Mouse (Mus musculus): ENCODE measurements at regions not wholly inside any gene's neighbourhood (a gene's known extent, or its start where the extent isn't known, plus 50 kb on each side); places are given as distances from the start of the nearest gene placed in this dataset.

- no peak for ATAC-seq (ENCODE audit: extremely low read depth, insufficient number of reproducible peaks, low FRiP score, poor library complexity, severe bottlenecking)
Observed at GRCm38 (mm10) chr2:92697721-92698120, 98.2 kb downstream of the Chst1 start.

- no peak for ATAC-seq (ENCODE audit: extremely low read depth, insufficient number of reproducible peaks, low FRiP score, poor library complexity, severe bottlenecking)
Observed at GRCm38 (mm10) chr2:92699360-92699759, 99.9 kb downstream of the Chst1 start.

- ATAC-seq (ENCODE audit: extremely low read depth, insufficient number of reproducible peaks, low FRiP score, poor library complexity, severe bottlenecking): no peak
Observed at GRCm38 (mm10) chr2:92704035-92704434, 104.5 kb downstream of the Chst1 start.

DNA sequence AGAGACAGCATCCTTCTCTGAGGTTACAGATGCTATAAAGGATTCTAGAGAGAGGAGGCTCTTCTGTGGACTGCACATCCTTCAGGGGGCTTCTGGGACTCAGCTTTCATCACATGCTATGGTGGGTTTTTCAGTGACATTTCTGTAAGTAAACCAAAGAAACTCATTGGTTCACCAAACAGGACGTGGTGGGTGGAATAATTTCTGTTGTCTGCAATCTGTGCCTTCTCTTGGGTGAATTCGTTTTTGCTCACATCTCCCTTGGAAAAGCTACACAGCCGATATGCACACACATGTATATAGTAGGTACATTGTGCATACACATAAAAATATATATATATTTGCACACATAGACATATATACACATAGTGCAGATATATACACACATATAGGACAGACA, 110.2 kb downstream of the Chst1 start:
- ATAC-seq (ENCODE audit: extremely low read depth, insufficient number of reproducible peaks, low FRiP score, poor library complexity, severe bottlenecking): no peak

- ATAC-seq (ENCODE audit: extremely low read depth, insufficient number of reproducible peaks, low FRiP score, poor library complexity, severe bottlenecking): no peak
Observed at GRCm38 (mm10) chr2:92711122-92711777, 111.7 kb downstream of the Chst1 start.

GRCm38 (mm10) chr2:92712266-92713144, 113.0 kb downstream of the Chst1 start:
- no peak for ATAC-seq (ENCODE audit: extremely low read depth, insufficient number of reproducible peaks, low FRiP score, poor library complexity, severe bottlenecking)

DNA sequence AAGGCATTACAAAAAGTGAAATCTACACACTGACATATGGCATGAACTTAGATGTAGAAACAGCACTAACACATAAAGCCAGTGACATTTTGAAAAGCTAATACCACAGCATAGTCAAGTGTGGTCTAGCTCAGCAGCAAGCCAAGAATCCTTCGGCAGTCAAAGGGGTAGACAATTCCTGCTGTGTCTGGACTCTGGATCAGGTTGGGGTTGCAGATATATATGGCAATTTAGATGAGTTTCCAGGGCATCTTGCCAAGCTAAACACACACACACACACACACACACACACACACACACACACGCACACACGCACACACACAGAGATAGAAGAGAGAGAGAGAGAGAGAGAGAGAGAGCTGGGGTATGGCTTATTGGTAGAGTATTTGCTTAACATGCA, 118.2 kb downstream of the Chst1 start:
- ATAC-seq (ENCODE audit: extremely low read depth, insufficient number of reproducible peaks, low FRiP score, poor library complexity, severe bottlenecking): no peak

GRCm38 (mm10) chr2:92721951-92722350, 122.4 kb downstream of the Chst1 start:
- no peak for ATAC-seq (ENCODE audit: extremely low read depth, insufficient number of reproducible peaks, low FRiP score, poor library complexity, severe bottlenecking)

DNA sequence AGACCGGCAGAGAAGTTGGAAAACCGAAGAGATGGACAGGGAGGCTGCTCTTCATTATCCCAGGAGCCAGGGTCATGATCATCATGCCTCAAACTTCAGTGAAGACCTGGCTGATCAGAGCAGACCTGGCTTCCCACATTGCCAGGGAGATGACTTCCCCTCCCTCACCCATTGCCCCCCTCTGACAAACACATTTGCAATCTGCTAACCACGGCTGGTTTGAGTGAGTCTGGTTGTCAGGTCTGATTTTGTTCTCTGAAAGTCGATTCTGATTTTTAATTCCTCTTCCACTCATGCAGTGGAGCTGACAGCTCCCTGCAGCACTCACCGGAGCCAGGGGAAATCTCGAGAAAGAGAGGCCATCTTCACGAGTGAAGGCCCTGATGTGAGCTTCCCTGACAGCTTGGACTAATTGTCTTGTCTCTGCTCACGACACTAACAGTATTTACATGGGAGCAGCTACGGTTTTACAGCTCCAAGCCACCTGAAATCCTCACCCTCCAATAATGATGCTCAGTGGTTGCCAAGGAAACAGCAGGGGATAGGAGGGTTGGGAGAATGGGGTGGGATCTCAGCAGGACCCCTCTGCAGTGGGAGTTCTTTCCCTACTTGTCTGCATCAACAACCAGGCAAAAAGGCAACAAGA, 124.2 kb downstream of the Chst1 start:
- ATAC-seq (ENCODE audit: extremely low read depth, insufficient number of reproducible peaks, low FRiP score, poor library complexity, severe bottlenecking): no peak

DNA sequence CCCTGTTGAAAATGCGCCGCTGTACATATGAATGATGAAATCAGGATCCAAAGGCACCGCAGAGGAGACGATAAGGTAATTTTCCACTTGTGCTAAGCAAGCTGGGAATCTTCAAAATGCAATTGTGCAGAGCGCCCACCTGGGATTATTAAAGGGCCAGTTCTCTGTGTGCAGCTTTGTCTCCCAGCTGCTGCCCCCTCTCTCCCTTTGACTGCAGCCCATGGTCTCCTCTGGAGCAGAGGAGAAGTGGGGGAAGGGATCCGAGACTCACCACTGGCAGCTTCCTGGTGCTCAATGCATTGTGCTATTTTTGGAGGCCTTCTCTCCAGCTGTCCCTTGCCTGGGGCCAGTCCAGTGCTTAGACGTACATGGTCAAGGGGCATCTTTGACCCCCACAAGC, 127.1 kb downstream of the Chst1 start:
- ATAC-seq (ENCODE audit: extremely low read depth, insufficient number of reproducible peaks, low FRiP score, poor library complexity, severe bottlenecking): no peak

- ATAC-seq (ENCODE audit: extremely low read depth, insufficient number of reproducible peaks, low FRiP score, poor library complexity, severe bottlenecking): no peak
Observed at GRCm38 (mm10) chr2:92727241-92727640, 127.7 kb downstream of the Chst1 start.

GRCm38 (mm10) chr2:92728388-92728787, 128.9 kb downstream of the Chst1 start:
- ATAC-seq (ENCODE audit: extremely low read depth, insufficient number of reproducible peaks, low FRiP score, poor library complexity, severe bottlenecking): no peak

DNA sequence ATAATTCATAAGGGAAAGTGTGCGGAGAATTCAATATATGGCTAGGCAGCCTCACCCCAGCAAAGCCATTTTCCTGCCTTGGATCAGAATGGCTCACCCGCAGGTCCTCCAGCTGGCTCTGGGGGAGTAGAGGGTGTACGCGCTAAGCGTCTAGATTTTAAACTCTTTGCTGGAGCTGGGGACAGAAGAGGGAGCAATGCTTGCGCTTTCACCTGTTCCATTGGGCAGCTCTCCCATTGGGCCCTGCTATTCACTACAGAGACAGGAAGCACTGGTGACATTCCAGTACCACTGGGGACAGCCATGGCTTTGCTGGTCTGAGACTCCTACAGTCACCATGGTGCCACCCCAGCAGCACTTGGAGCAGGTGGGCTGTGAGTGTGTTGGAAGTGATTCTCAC, 130.9 kb downstream of the Chst1 start:
- no peak for ATAC-seq (ENCODE audit: extremely low read depth, insufficient number of reproducible peaks, low FRiP score, poor library complexity, severe bottlenecking)

- no peak for ATAC-seq (ENCODE audit: extremely low read depth, insufficient number of reproducible peaks, low FRiP score, poor library complexity, severe bottlenecking)
Observed at GRCm38 (mm10) chr2:92733403-92733802, 133.9 kb downstream of the Chst1 start.

DNA sequence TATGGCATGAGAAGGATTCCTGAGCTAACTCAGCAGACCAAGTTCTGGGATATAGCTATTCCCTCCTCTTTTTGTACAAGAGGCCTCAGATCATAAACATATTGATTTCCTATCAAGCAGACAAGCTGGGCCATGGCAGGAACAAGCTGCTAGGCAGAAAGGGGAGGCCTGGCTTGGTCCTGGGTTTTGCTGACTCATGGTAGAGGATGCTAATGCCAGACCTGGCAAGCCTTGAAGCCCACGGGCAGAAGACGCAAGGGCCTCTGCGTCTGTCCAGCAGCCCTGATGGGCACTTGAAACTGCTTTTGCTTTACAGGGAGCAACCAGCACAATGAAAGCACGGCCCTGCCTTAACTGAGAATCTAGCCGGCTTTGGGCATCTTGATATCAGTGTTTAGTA, 136.3 kb downstream of the Chst1 start:
- no peak for ATAC-seq (ENCODE audit: extremely low read depth, insufficient number of reproducible peaks, low FRiP score, poor library complexity, severe bottlenecking)

GRCm38 (mm10) chr2:92737301-92737700, 137.8 kb downstream of the Chst1 start:
- no peak for ATAC-seq (ENCODE audit: extremely low read depth, insufficient number of reproducible peaks, low FRiP score, poor library complexity, severe bottlenecking)

- no peak for ATAC-seq (ENCODE audit: extremely low read depth, insufficient number of reproducible peaks, low FRiP score, poor library complexity, severe bottlenecking)
Observed at GRCm38 (mm10) chr2:92739576-92739975, 140.1 kb downstream of the Chst1 start.

DNA sequence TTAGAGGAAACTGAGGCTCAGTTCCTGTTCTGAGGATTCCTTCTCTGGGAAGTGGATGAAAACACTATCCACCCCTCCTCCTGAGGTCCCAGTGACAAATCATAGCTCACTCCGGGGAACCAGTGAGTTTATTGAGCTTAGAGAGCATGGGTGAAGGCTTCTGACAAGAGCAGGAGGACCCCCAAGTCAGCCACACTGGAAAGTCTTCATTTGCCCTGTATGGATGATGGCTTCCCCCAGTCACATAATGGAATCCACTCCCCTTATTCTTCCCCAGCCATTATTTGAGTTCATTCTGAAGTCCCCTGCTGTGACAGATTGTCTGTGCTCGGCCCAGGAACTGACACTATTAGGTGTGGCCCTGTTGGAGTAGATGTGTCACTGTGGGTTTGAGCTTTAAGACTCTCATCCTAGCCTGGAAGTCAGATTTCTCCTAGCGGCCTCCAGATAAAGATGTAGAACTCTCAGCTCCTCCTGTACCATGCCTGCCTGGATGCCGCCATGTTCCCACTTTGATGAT, 141.3 kb downstream of the Chst1 start:
- ATAC-seq (ENCODE audit: extremely low read depth, insufficient number of reproducible peaks, low FRiP score, poor library complexity, severe bottlenecking): no peak

- ATAC-seq (ENCODE audit: extremely low read depth, insufficient number of reproducible peaks, low FRiP score, poor library complexity, severe bottlenecking): no peak
Observed at GRCm38 (mm10) chr2:92742025-92742424, 142.5 kb downstream of the Chst1 start.

- 0 out of 2 replicates have a peak, but pooled peaks have one; percentile 9 for ATAC-seq (ENCODE audit: extremely low read depth, insufficient number of reproducible peaks, low FRiP score, poor library complexity, severe bottlenecking)
Observed at GRCm38 (mm10) chr2:92742671-92743070, 143.2 kb downstream of the Chst1 start.
